Mouse (Mus musculus) limb, embryonic 14.5 days (tissue): ENCODE measurements around the gene Nrxn3. TPM values are rescaled to one million over a fixed set of nuclear protein-coding genes. Genes with fewer than 3 reads are reported as not detected.

Experiments
- ATAC-seq: fragments of 200-750 bp; cut with Nextera tagmentation; 2 replicates; pipeline ENCODE4 v1.8.0; 2017; ENCODE audit warnings: low read depth, moderate number of reproducible peaks, moderate TSS enrichment; ENCODE audit not compliant: low FRiP score
- DNase-seq: peaks from one replicate; pipeline ENCODE4 v3.0.0-alpha.2; 2015; ENCODE audit warnings: low spot score
- H3K27ac ChIP-seq: fragments of 300-500 bp; sonication (generic); replicated peaks from 2 replicates; pipeline ENCODE4 v1.5.1; 2014; ENCODE audit warnings: low read depth, mild to moderate bottlenecking, low read length, moderate library complexity, mixed read lengths
- H3K27me3 ChIP-seq: fragments of 300-500 bp; sonication (generic); 2 replicates; pipeline ENCODE4 v1.6.1; 2014; ENCODE audit warnings: low read length, mixed read lengths; ENCODE audit not compliant: control insufficient read depth, insufficient read depth
- H3K36me3 ChIP-seq: fragments of 300-500 bp; sonication (generic); 2 replicates; pipeline ENCODE4 v1.6.1; 2014; ENCODE audit warnings: mild to moderate bottlenecking, low read length, moderate library complexity, mixed read lengths; ENCODE audit not compliant: control insufficient read depth, insufficient read depth
- H3K4me1 ChIP-seq: fragments of 300-500 bp; sonication (generic); 2 replicates; pipeline ENCODE4 v1.6.1; 2014; ENCODE audit warnings: antibody characterized with exemption, low read length, mixed read lengths; ENCODE audit not compliant: control insufficient read depth, insufficient read depth
- H3K4me2 ChIP-seq: fragments of 300-500 bp; sonication (generic); replicated peaks from 2 replicates; pipeline ENCODE4 v1.6.1; 2014; ENCODE audit warnings: low read depth, mild to moderate bottlenecking, low read length, moderate library complexity; ENCODE audit not compliant: severe bottlenecking
- H3K4me3 ChIP-seq: fragments of 300-500 bp; sonication (generic); replicated peaks from 2 replicates; pipeline ENCODE4 v1.5.1; 2014; ENCODE audit warnings: low read length
- H3K9ac ChIP-seq: fragments of 300-500 bp; sonication (generic); 2 replicates; pipeline ENCODE4 v1.6.1; 2014; ENCODE audit warnings: mild to moderate bottlenecking, low read depth, low read length, moderate library complexity; ENCODE audit not compliant: severe bottlenecking
- H3K9me3 ChIP-seq: fragments of 300-500 bp; sonication (generic); 2 replicates; pipeline ENCODE4 v1.6.1; 2016; ENCODE audit warnings: low read length; ENCODE audit not compliant: control insufficient read depth
- POLR2A ChIP-seq: fragments of 200-500 bp; IDR thresholded peaks from 2 replicates; pipeline ENCODE4 v1.8.0; 2012; ENCODE audit warnings: inconsistent platforms, mild to moderate bottlenecking, moderate library complexity, borderline replicate concordance; ENCODE audit not compliant: insufficient read depth, insufficient read length; ENCODE audit errors: extremely low read depth
- WGBS: fragments of 180-500 bp; shearing (Covaris S2); extraction: QIAGEN DNeasy Blood & Tissue Kit; methylation state at CpG from one replicate; pipeline ENCODE4 v1.1.7; 2014; 5-methylcytosine and 5-hydroxymethylcytosine counted together
- polyA plus RNA-seq, 2 experiments: library from polyadenylated mRNA; depleted of rRNA in 1 of 2; stranded (reverse) in 1 of 2; unstranded in 1 of 2; fragments of >200 nt; fragmentation: Nextera tagmentation in 1 of 2; extraction: Ambion mirVana in 1 of 2; gene quantifications; 2 replicates each; pipeline versions ENCODE4 v1.2.1 to v1.2.3; 2012 to 2014

Nrxn3 gene
- polyA plus RNA-seq, 2 experiments = 0.74 to 1.4 TPM

- 87% methylated on average over 2 of the region's 2 CpGs for WGBS
- Histone ChIP-seq H3K27ac (no peak overlapping the region), H3K27me3 (no peaks in the 10 kb centered on the region), H3K9me3 (no peaks in the 10 kb centered on the region), H3K4me3 (no peak overlapping the region), H3K4me1 (no peaks in the 10 kb centered on the region), H3K9ac (no peak overlapping the region), H3K36me3 (no peaks in the 10 kb centered on the region), H3K4me2 (no peak overlapping the region)
- no peak for ATAC-seq
- no peak for DNase-seq
- no peak for TF ChIP-seq POLR2A
Measured at GRCm38 (mm10) chr12:90166118-90166517, 1443.4 kb downstream of the Nrxn3 start.

GRCm38 (mm10) chr12:90181566-90181965 is 1458.9 kb downstream of the Nrxn3 start:
- no peak overlapping the region for H3K4me2 ChIP-seq
- no peaks in the 10 kb centered on the region for H3K9me3 ChIP-seq
- H3K4me1 ChIP-seq = no peaks in the 10 kb centered on the region
- no peaks in the 10 kb centered on the region for H3K36me3 ChIP-seq
- ATAC-seq (no peak), DNase-seq (no peak)
- H3K27me3 ChIP-seq = no peaks in the 10 kb centered on the region
- H3K4me3 ChIP-seq = no peak overlapping the region
- H3K27ac ChIP-seq = no peak overlapping the region
- H3K9ac ChIP-seq = no peak overlapping the region
- WGBS = 85% methylated on average over 3 of the region's 3 CpGs
- no peak for TF ChIP-seq POLR2A

GRCm38 (mm10) chr12:90183021-90183420 is 1460.3 kb downstream of the Nrxn3 start:
- no peak overlapping the region for H3K27ac ChIP-seq
- no peak overlapping the region for H3K4me2 ChIP-seq
- no peaks in the 10 kb centered on the region for H3K36me3 ChIP-seq
- H3K9me3 ChIP-seq = no peaks in the 10 kb centered on the region
- DNase-seq = no peak
- WGBS = 75% methylated on average over 2 of the region's 2 CpGs
- H3K9ac ChIP-seq = no peak overlapping the region
- H3K4me1 ChIP-seq = no peaks in the 10 kb centered on the region
- no peak for TF ChIP-seq POLR2A
- H3K4me3 ChIP-seq = no peak overlapping the region
- no peaks in the 10 kb centered on the region for H3K27me3 ChIP-seq
- ATAC-seq = no peak

GRCm38 (mm10) chr12:90196161-90196560 is 1473.5 kb downstream of the Nrxn3 start:
- H3K36me3 ChIP-seq = no peaks in the 10 kb centered on the region
- TF ChIP-seq POLR2A = no peak

GRCm38 (mm10) chr12:90197994-90198393 is 1475.3 kb downstream of the Nrxn3 start:
- H3K27ac ChIP-seq = no peak overlapping the region
- ATAC-seq (no peak), DNase-seq (no peak)
- no peaks in the 10 kb centered on the region for H3K27me3 ChIP-seq
- no peak overlapping the region for H3K9ac ChIP-seq
- TF ChIP-seq POLR2A = no peak
- H3K4me2 ChIP-seq = no peak overlapping the region
- no peaks in the 10 kb centered on the region for H3K4me1 ChIP-seq
- H3K4me3 ChIP-seq = no peak overlapping the region
- no peaks in the 10 kb centered on the region for H3K9me3 ChIP-seq
- no peaks in the 10 kb centered on the region for H3K36me3 ChIP-seq
- 84% methylated on average over 3 of the region's 3 CpGs for WGBS

More at GRCm38 (mm10) chr12:90196161-90196560, 1473.5 kb downstream of the Nrxn3 start:
- Histone ChIP-seq H3K4me3 (no peak overlapping the region), H3K27me3 (no peaks in the 10 kb centered on the region), H3K4me1 (no peaks in the 10 kb centered on the region), H3K9me3 (no peaks in the 10 kb centered on the region), H3K4me2 (no peak overlapping the region), H3K9ac (no peak overlapping the region), H3K27ac (no peak overlapping the region)
- ATAC-seq (no peak), DNase-seq (no peak)

GRCm38 (mm10) chr12:90202501-90202900 is 1479.8 kb downstream of the Nrxn3 start:
- Histone ChIP-seq H3K4me2 (no peak overlapping the region), H3K9me3 (no peaks in the 10 kb centered on the region), H3K36me3 (no peaks in the 10 kb centered on the region), H3K4me1 (no peaks in the 10 kb centered on the region), H3K4me3 (no peak overlapping the region), H3K27ac (no peak overlapping the region), H3K27me3 (no peaks in the 10 kb centered on the region), H3K9ac (no peak overlapping the region)
- DNase-seq = no peak
- no peak for TF ChIP-seq POLR2A
- no peak for ATAC-seq
- 86% methylated on average over 1 of the region's 1 CpGs for WGBS
